Mouse (Mus musculus) MEL (cell line): Measurements from ENCODE around the gene Rfx4. TPM values are rescaled to one million over a fixed set of nuclear protein-coding genes. Genes with fewer than 3 reads are reported as not detected.

Experiments
- DNase-seq: peaks from one replicate; pipeline ENCODE4 v3.0.0; 2011; ENCODE audit warnings: low read depth, low spot score
- H3K27ac ChIP-seq: 2 replicates; pipeline ENCODE4 v1.5.1; 2012; ENCODE audit warnings: low read depth, mild to moderate bottlenecking, control low read depth, low read length, moderate library complexity; ENCODE audit not compliant: control insufficient read depth
- H3K27me3 ChIP-seq, 2 experiments: fragments of 150-350 bp in 1 of 2; sonication (generic) in 1 of 2; 2 replicates each; pipeline ENCODE4 v1.6.1; 2012; ENCODE audit warnings: low read length in 2 of 2, mild to moderate bottlenecking in 2 of 2, improper control_type of control experiment in 1 of 2, moderate library complexity in 1 of 2; ENCODE audit not compliant: insufficient read depth in 2 of 2, control insufficient read depth in 1 of 2
- H3K36me3 ChIP-seq, 2 experiments: 2 replicates each; pipeline ENCODE4 v1.6.1; 2012 to 2014; ENCODE audit warnings: low read length in 2 of 2, improper control_type of control experiment in 1 of 2, inconsistent platforms in 1 of 2, mild to moderate bottlenecking in 1 of 2; ENCODE audit not compliant: insufficient read depth in 2 of 2, control insufficient read depth in 1 of 2
- H3K4me1 ChIP-seq, 2 experiments: fragments of 150-350 bp in 1 of 2; sonication (generic) in 1 of 2; 2 replicates each; pipeline ENCODE4 v1.6.1; 2012; ENCODE audit warnings: low read length in 2 of 2, improper control_type of control experiment in 1 of 2, mild to moderate bottlenecking in 1 of 2; ENCODE audit not compliant: insufficient read depth in 2 of 2, control insufficient read depth in 1 of 2
- H3K4me3 ChIP-seq, 2 experiments: fragments of 150-350 bp in 1 of 2; sonication (generic) in 1 of 2; 2 replicates each; pipeline ENCODE4 v1.5.1; 2012; ENCODE audit warnings: low read depth in 2 of 2, low read length in 2 of 2, mild to moderate bottlenecking in 2 of 2, moderate library complexity in 2 of 2, control low read depth in 1 of 2, improper control_type of control experiment in 1 of 2; ENCODE audit not compliant: control insufficient read depth in 1 of 2, insufficient read depth in 1 of 2
- H3K79me2 ChIP-seq: 2 replicates; pipeline ENCODE4 v1.6.1; 2012; ENCODE audit warnings: mild to moderate bottlenecking, low read length, moderate library complexity; ENCODE audit not compliant: control insufficient read depth, poor library complexity, insufficient read depth
- H3K9ac ChIP-seq: 2 replicates; pipeline ENCODE4 v1.6.1; 2012; ENCODE audit warnings: low read depth, mild to moderate bottlenecking, control low read depth, low read length, moderate library complexity; ENCODE audit not compliant: control insufficient read depth, poor library complexity, severe bottlenecking
- H3K9me3 ChIP-seq: fragments of 150-350 bp; sonication (generic); replicated peaks from 2 replicates; pipeline ENCODE4 v1.6.1; 2012; ENCODE audit warnings: mild to moderate bottlenecking, low read length, improper control_type of control experiment, moderate library complexity; ENCODE audit not compliant: insufficient read depth
- CHD2 ChIP-seq: IDR thresholded peaks from 2 replicates; pipeline ENCODE4 v1.6.1; 2011; ENCODE audit warnings: low read length, improper control_type of control experiment
- CTCF ChIP-seq, 3 experiments: IDR thresholded peaks in 2 of 3; conservative IDR thresholded peaks in 1 of 3; 2 replicates each; pipeline ENCODE4 v1.5.1; 2011 to 2012; ENCODE audit warnings: low read length in 3 of 3, low read depth in 2 of 3, mild to moderate bottlenecking in 2 of 3, improper control_type of control experiment in 1 of 3, inconsistent platforms in 1 of 3, mixed read lengths in 1 of 3, moderate library complexity in 1 of 3; ENCODE audit not compliant: control insufficient read depth in 1 of 3, insufficient read depth in 1 of 3, poor library complexity in 1 of 3, severe bottlenecking in 1 of 3
- E2F4 ChIP-seq: IDR thresholded peaks from 2 replicates; pipeline ENCODE4 v1.6.1; 2011; ENCODE audit warnings: low read depth, low read length, improper control_type of control experiment, borderline replicate concordance
- GABPA ChIP-seq: IDR thresholded peaks from 2 replicates; pipeline ENCODE4 v1.6.1; 2012; ENCODE audit warnings: low read depth, mild to moderate bottlenecking, inconsistent platforms, low read length, improper control_type of control experiment, moderate library complexity
- GATA1 ChIP-seq: IDR thresholded peaks from 2 replicates; pipeline ENCODE4 v1.6.1; 2011; ENCODE audit warnings: low read depth, low read length, improper control_type of control experiment
- MAX ChIP-seq: IDR thresholded peaks from 2 replicates; pipeline ENCODE4 v1.6.1; 2011; ENCODE audit warnings: low read length, improper control_type of control experiment
- MXI1 ChIP-seq: IDR thresholded peaks from 2 replicates; pipeline ENCODE4 v1.6.1; 2011; ENCODE audit warnings: mild to moderate bottlenecking, low read depth, low read length, improper control_type of control experiment
- MYC ChIP-seq: IDR thresholded peaks from 2 replicates; pipeline ENCODE4 v1.6.1; 2011; ENCODE audit warnings: low read depth, mild to moderate bottlenecking, low read length, improper control_type of control experiment, moderate library complexity
- NELFE ChIP-seq: IDR thresholded peaks from 2 replicates; pipeline ENCODE4 v1.6.1; 2011; ENCODE audit warnings: low read depth, low read length, improper control_type of control experiment
- NRF1 ChIP-seq: IDR thresholded peaks from 2 replicates; pipeline ENCODE4 v1.6.1; 2014; ENCODE audit warnings: low read depth, mild to moderate bottlenecking, inconsistent platforms, low read length, improper control_type of control experiment, moderate library complexity; ENCODE audit not compliant: poor library complexity, insufficient read depth, severe bottlenecking
- RCOR1 ChIP-seq: IDR thresholded peaks from 2 replicates; pipeline ENCODE4 v1.6.1; 2012; ENCODE audit warnings: low read depth, mild to moderate bottlenecking, inconsistent platforms, low read length, improper control_type of control experiment
- TAL1 ChIP-seq: IDR thresholded peaks from 2 replicates; pipeline ENCODE4 v1.6.1; 2012; ENCODE audit warnings: mild to moderate bottlenecking, inconsistent platforms, low read length, moderate library complexity, mixed read lengths
- TBP ChIP-seq: IDR thresholded peaks from 2 replicates; pipeline ENCODE4 v1.8.0; 2011; ENCODE audit warnings: low read depth, low read length, improper control_type of control experiment
- UBTF ChIP-seq: IDR thresholded peaks from 2 replicates; pipeline ENCODE4 v1.6.1; 2012; ENCODE audit warnings: low read depth, mild to moderate bottlenecking, inconsistent platforms, low read length, improper control_type of control experiment, moderate library complexity, borderline replicate concordance; ENCODE audit not compliant: insufficient read depth
- USF2 ChIP-seq, 2 experiments: IDR thresholded peaks; 2 replicates each; pipeline ENCODE4 v1.6.1; 2011 to 2012; ENCODE audit warnings: improper control_type of control experiment in 2 of 2, low read length in 2 of 2, borderline replicate concordance in 1 of 2, inconsistent platforms in 1 of 2, low read depth in 1 of 2, mild to moderate bottlenecking in 1 of 2; ENCODE audit not compliant: insufficient read depth in 1 of 2
- ZC3H11A ChIP-seq: IDR thresholded peaks from 2 replicates; pipeline ENCODE4 v1.6.1; 2012; ENCODE audit warnings: low read depth, mild to moderate bottlenecking, inconsistent platforms, low read length, improper control_type of control experiment
- polyA plus RNA-seq, 2 experiments: library from polyadenylated mRNA; stranded (reverse) in 1 of 2; unstranded in 1 of 2; fragments of >175 nt in 1 of 2; fragments of >200 nt in 1 of 2; gene quantifications; 2 replicates each; pipeline versions ENCODE4 v1.2.1 to v1.2.4; 2012; ENCODE audit warnings: low replicate concordance in 2 of 2, low read depth in 1 of 2; ENCODE audit not compliant: insufficient read length in 2 of 2, insufficient read depth in 1 of 2, missing spikeins in 1 of 2
- total RNA-seq: library from RNA; depleted of rRNA; stranded (reverse); fragments of 300-350 nt; gene quantifications from 2 replicates; pipeline ENCODE4 v1.2.3, GENCODE M21; 2012

Gene Rfx4
- total and polyA plus RNA-seq, 3 experiments = not detected

GRCm38 (mm10) chr10:84916810-84917730 is 161.2 kb downstream of the Rfx4 start, which contains the start of gene Ric8b (continued):
- TF ChIP-seq RCOR1 (no peak), CHD2 (peak; percentile 74), ZC3H11A (peak; percentile 60), MYC (peak; percentile 90), UBTF (0 out of 2 replicates have a peak, but pooled peaks have one; percentile 52), NRF1 (no peak), USF2 (IDR thresholded peaks at IDR 0.05; ENCODE audit: borderline replicate concordance in 1 of 2, insufficient read depth in 1 of 2, low read depth in 1 of 2, low read length in 2 of 2) (no peak), E2F4 (0 out of 2 replicates have a peak, but pooled peaks have one; percentile 14), GABPA (no peak), TBP (peak; percentile 70), CTCF (IDR thresholded peaks at IDR 0.05 in 2 of 3, conservative IDR thresholded peaks at IDR 0.05 in 1 of 3; ENCODE audit: control insufficient read depth in 1 of 3, insufficient read depth in 1 of 3, low read depth in 2 of 3, low read length in 3 of 3, poor library complexity in 1 of 3, severe bottlenecking in 1 of 3) (no peak), TAL1 (no peak), GATA1 (no peak), MXI1 (peak; percentile 57; the same call in 1 of the 2 replicates)

- Histone ChIP-seq H3K9me3 (no peaks in the 10 kb centered on the region), H3K36me3 (peaks cover 0 to 15% of the 10 kb centered on the region in 2 experiments; a peak in 2 of 4 replicates), H3K4me3 (peak overlapping the region; percentile 72 to 85), H3K4me1 (peaks cover 0 to 10% of the 10 kb centered on the region in 2 experiments; a peak in 1 of 4 replicates), H3K9ac (peak overlapping the region; percentile 92), H3K27ac (peak overlapping the region; percentile 37), H3K79me2 (peaks cover 22% of the 10 kb centered on the region), H3K27me3 (peaks cover 2 to 3% of the 10 kb centered on the region in 2 experiments; a peak in 3 of 4 replicates)
- TF ChIP-seq NELFE (no peak), MAX (0 out of 2 replicates have a peak, but pooled peaks have one; percentile 35), NRF1 (peak; percentile 67)
- DNase-seq = peak; percentile 56
Measured at GRCm38 (mm10) chr10:84917731-84918095, 161.9 kb downstream of the Rfx4 start.
